Mouse (Mus musculus): ENCODE data around the gene Rnf157. TPM values are rescaled to one million over a fixed set of nuclear protein-coding genes. Genes with fewer than 3 reads are reported as not detected.

Gene Rnf157
- polyA plus RNA-seq, 1 experiment from 2014 or later: 15.9 TPM

GRCm38 (mm10) chr11:116351294-116351693, 61.5 kb downstream of the Rnf157 start:
- Histone ChIP-seq H3K27ac (replicated peaks; ENCODE audit: low read depth, low read length) (no peak overlapping the region), H3K9me3 (replicated peaks; ENCODE audit: control insufficient read depth, low read length) (no peaks in the 10 kb centered on the region), H3K4me1 (ENCODE audit: control insufficient read depth, insufficient read depth, low read length) (no peaks in the 10 kb centered on the region), H3K27me3 (ENCODE audit: control insufficient read depth, insufficient read depth, low read length) (no peaks in the 10 kb centered on the region), H3K4me3 (ENCODE audit: low read depth, low read length) (no peak overlapping the region), H3K36me3 (replicated peaks; ENCODE audit: control insufficient read depth, insufficient read depth, low read depth, low read length) (no peaks in the 10 kb centered on the region; the same call in 1 of the 2 replicates), H3K4me2 (ENCODE audit: low read depth, low read length) (no peak overlapping the region), H3K9ac (replicated peaks; ENCODE audit: low read length) (no peak overlapping the region)
- ATAC-seq (replicated peaks; ENCODE audit: insufficient number of reproducible peaks, low FRiP score, low TSS enrichment, low read depth) (no peak), DNase-seq (ENCODE audit: low spot score) (no peak)
- 85% methylated on average over 5 of the region's 5 CpGs for WGBS

DNA sequence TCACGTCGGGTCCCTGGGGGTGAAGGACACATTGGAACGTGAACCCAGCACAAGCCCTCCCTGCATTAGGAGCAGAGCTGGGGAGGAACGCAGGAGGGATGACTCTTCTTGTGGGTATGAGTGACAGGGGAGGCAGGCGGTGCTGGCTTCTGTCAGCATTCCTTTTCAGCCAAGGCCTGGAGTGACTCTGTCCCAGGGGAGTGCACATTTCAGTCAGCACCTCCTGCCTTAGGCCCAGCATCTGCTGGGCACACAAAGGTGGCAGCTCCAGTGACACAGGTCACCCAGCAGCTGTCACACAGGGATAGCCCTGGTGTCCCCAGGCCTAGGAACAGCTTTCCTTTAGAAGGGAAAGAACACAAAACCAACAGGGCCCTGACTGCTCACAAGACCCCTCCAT, 64.9 kb downstream of the Rnf157 start:
- H3K36me3 ChIP-seq (replicated peaks; ENCODE audit: control insufficient read depth, insufficient read depth, low read depth, low read length): no peaks in the 10 kb centered on the region; the same call in 1 of the 2 replicates
- no peaks in the 10 kb centered on the region for H3K9me3 ChIP-seq (replicated peaks; ENCODE audit: control insufficient read depth, low read length)
- H3K4me3 ChIP-seq (ENCODE audit: low read depth, low read length): no peak overlapping the region
- no peak overlapping the region for H3K27ac ChIP-seq (replicated peaks; ENCODE audit: low read depth, low read length)
- 64% methylated on average over 5 of the region's 5 CpGs for WGBS
- H3K4me1 ChIP-seq (ENCODE audit: control insufficient read depth, insufficient read depth, low read length): no peaks in the 10 kb centered on the region
- no peak for DNase-seq (ENCODE audit: low spot score)
- ATAC-seq (replicated peaks; ENCODE audit: insufficient number of reproducible peaks, low FRiP score, low TSS enrichment, low read depth): no peak
- no peaks in the 10 kb centered on the region for H3K27me3 ChIP-seq (ENCODE audit: control insufficient read depth, insufficient read depth, low read length)
- H3K4me2 ChIP-seq (ENCODE audit: low read depth, low read length): no peak overlapping the region
- H3K9ac ChIP-seq (replicated peaks; ENCODE audit: low read length): no peak overlapping the region; the same call in 1 of the 2 replicates

- DNase-seq (ENCODE audit: low spot score) (no peak), ATAC-seq (replicated peaks; ENCODE audit: insufficient number of reproducible peaks, low FRiP score, low TSS enrichment, low read depth) (no peak)
- WGBS: 76% methylated on average over 7 of the region's 7 CpGs
Observed at GRCm38 (mm10) chr11:116347012-116347411, 65.8 kb downstream of the Rnf157 start.

GRCm38 (mm10) chr11:116342069-116342791, 70.6 kb downstream of the Rnf157 start:
- DNase-seq (ENCODE audit: low spot score): no peak
- 75% methylated on average over 25 of the region's 25 CpGs for WGBS
- Histone ChIP-seq H3K27me3 (ENCODE audit: control insufficient read depth, insufficient read depth, low read length) (no peaks in the 10 kb centered on the region), H3K36me3 (replicated peaks; ENCODE audit: control insufficient read depth, insufficient read depth, low read depth, low read length) (no peaks in the 10 kb centered on the region; the same call in 1 of the 2 replicates), H3K4me2 (ENCODE audit: low read depth, low read length) (no peak overlapping the region), H3K4me1 (ENCODE audit: control insufficient read depth, insufficient read depth, low read length) (no peaks in the 10 kb centered on the region), H3K9me3 (replicated peaks; ENCODE audit: control insufficient read depth, low read length) (no peaks in the 10 kb centered on the region), H3K9ac (replicated peaks; ENCODE audit: low read length) (no peak overlapping the region), H3K4me3 (ENCODE audit: low read depth, low read length) (no peak overlapping the region), H3K27ac (replicated peaks; ENCODE audit: low read depth, low read length) (no peak overlapping the region)
- ATAC-seq (replicated peaks; ENCODE audit: insufficient number of reproducible peaks, low FRiP score, low TSS enrichment, low read depth): no peak

More at GRCm38 (mm10) chr11:116347012-116347411, 65.8 kb downstream of the Rnf157 start:
- Histone ChIP-seq H3K4me1 (ENCODE audit: control insufficient read depth, insufficient read depth, low read length) (no peaks in the 10 kb centered on the region), H3K9ac (replicated peaks; ENCODE audit: low read length) (no peak overlapping the region), H3K36me3 (replicated peaks; ENCODE audit: control insufficient read depth, insufficient read depth, low read depth, low read length) (no peaks in the 10 kb centered on the region; the same call in 1 of the 2 replicates), H3K27ac (replicated peaks; ENCODE audit: low read depth, low read length) (no peak overlapping the region), H3K4me3 (ENCODE audit: low read depth, low read length) (no peak overlapping the region), H3K4me2 (ENCODE audit: low read depth, low read length) (no peak overlapping the region), H3K9me3 (replicated peaks; ENCODE audit: control insufficient read depth, low read length) (no peaks in the 10 kb centered on the region), H3K27me3 (ENCODE audit: control insufficient read depth, insufficient read depth, low read length) (no peaks in the 10 kb centered on the region)

GRCm38 (mm10) chr11:116337531-116337930, 75.3 kb downstream of the Rnf157 start:
- H3K4me1 ChIP-seq (ENCODE audit: control insufficient read depth, insufficient read depth, low read length): no peaks in the 10 kb centered on the region; the same call in none of the 2 replicates
- no peak overlapping the region for H3K27ac ChIP-seq (replicated peaks; ENCODE audit: low read depth, low read length)
- WGBS: 81% methylated on average over 6 of the region's 6 CpGs

GRCm38 (mm10) chr11:116337000-116337399, 75.8 kb downstream of the Rnf157 start:
- Histone ChIP-seq H3K4me3 (ENCODE audit: low read depth, low read length) (no peak overlapping the region), H3K27me3 (ENCODE audit: control insufficient read depth, insufficient read depth, low read length) (peaks cover 16% of the 10 kb centered on the region), H3K27ac (replicated peaks; ENCODE audit: low read depth, low read length) (no peak overlapping the region), H3K9me3 (replicated peaks; ENCODE audit: control insufficient read depth, low read length) (no peaks in the 10 kb centered on the region), H3K4me2 (ENCODE audit: low read depth, low read length) (no peak overlapping the region), H3K4me1 (ENCODE audit: control insufficient read depth, insufficient read depth, low read length) (peaks cover 3% of the 10 kb centered on the region), H3K9ac (replicated peaks; ENCODE audit: low read length) (0 out of 2 replicates have a peak overlapping the region, but pooled peaks have one; percentile 9), H3K36me3 (replicated peaks; ENCODE audit: control insufficient read depth, insufficient read depth, low read depth, low read length) (no peaks in the 10 kb centered on the region)
- ATAC-seq (replicated peaks; ENCODE audit: insufficient number of reproducible peaks, low FRiP score, low TSS enrichment, low read depth): no peak
- no peak for DNase-seq (ENCODE audit: low spot score)
- 66% methylated on average over 12 of the region's 12 CpGs for WGBS

More at GRCm38 (mm10) chr11:116337531-116337930, 75.3 kb downstream of the Rnf157 start:
- peaks cover 16% of the 10 kb centered on the region for H3K27me3 ChIP-seq (ENCODE audit: control insufficient read depth, insufficient read depth, low read length)
- no peak overlapping the region for H3K9ac ChIP-seq (replicated peaks; ENCODE audit: low read length)
- DNase-seq (ENCODE audit: low spot score): no peak
- no peak for ATAC-seq (replicated peaks; ENCODE audit: insufficient number of reproducible peaks, low FRiP score, low TSS enrichment, low read depth)
- no peaks in the 10 kb centered on the region for H3K36me3 ChIP-seq (replicated peaks; ENCODE audit: control insufficient read depth, insufficient read depth, low read depth, low read length)
- H3K9me3 ChIP-seq (replicated peaks; ENCODE audit: control insufficient read depth, low read length): no peaks in the 10 kb centered on the region
- no peak overlapping the region for H3K4me3 ChIP-seq (ENCODE audit: low read depth, low read length)
- no peak overlapping the region for H3K4me2 ChIP-seq (ENCODE audit: low read depth, low read length)

DNA sequence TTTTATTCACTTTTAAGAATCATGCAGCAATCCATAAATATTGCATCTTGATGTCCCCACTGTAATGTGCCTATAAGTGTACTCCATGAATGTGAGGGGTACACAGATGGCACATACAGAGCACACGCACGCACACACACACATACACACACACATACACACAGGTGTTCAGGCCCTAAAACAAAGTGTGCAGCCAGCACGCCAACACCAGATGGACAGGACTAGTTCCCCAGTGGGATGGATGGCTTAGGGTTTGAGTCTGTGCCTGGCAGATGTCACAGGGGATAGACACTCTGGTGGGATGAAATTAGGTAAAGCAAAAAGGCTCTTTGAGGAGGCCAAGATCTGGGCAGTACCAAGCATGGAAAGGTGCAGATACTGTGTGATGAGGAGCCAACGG, 76.4 kb downstream of the Rnf157 start:
- H3K27ac ChIP-seq (replicated peaks; ENCODE audit: low read depth, low read length): no peak overlapping the region
- peaks cover 4% of the 10 kb centered on the region for H3K4me1 ChIP-seq (ENCODE audit: control insufficient read depth, insufficient read depth, low read length)
- H3K36me3 ChIP-seq (replicated peaks; ENCODE audit: control insufficient read depth, insufficient read depth, low read depth, low read length): no peaks in the 10 kb centered on the region
- no peak for ATAC-seq (replicated peaks; ENCODE audit: insufficient number of reproducible peaks, low FRiP score, low TSS enrichment, low read depth)
- 92% methylated on average over 4 of the region's 4 CpGs for WGBS
- H3K9me3 ChIP-seq (replicated peaks; ENCODE audit: control insufficient read depth, low read length): no peaks in the 10 kb centered on the region
- H3K4me2 ChIP-seq (ENCODE audit: low read depth, low read length): peak overlapping the region; percentile 96; the same call in 1 of the 2 replicates
- no peak for DNase-seq (ENCODE audit: low spot score)
- H3K4me3 ChIP-seq (ENCODE audit: low read depth, low read length): no peak overlapping the region
- H3K9ac ChIP-seq (replicated peaks; ENCODE audit: low read length): no peak overlapping the region; the same call in 1 of the 2 replicates
- H3K27me3 ChIP-seq (ENCODE audit: control insufficient read depth, insufficient read depth, low read length): peaks cover 16% of the 10 kb centered on the region
